ENCODE assay signal across 11 mouse cellular contexts in genomic region chr9:120893435-120893834, GRCm38 (mm10). TPM values are rescaled to one million over a fixed set of nuclear protein-coding genes. Genes with fewer than 3 reads are reported as not detected.
DNase-seq lines count a peak whose midpoint lies in the region; ATAC-seq lines count a peak whose summit lies in the region.
"Had no signal": no experiment of that assay in that cellular context is flagged by ENCODE, and none has a peak within 500 bp of the region (broad histone marks: within the 10 kb centered on the region; RNA-seq: fewer than 3 reads in every experiment).

No protein-coding gene starts in this region.

- no peak overlapping the region for H3K9ac ChIP-seq in midbrain, embryonic 14.5 days (replicated peaks; ENCODE audit: low read length)
- no peak overlapping the region for H3K9ac ChIP-seq in forebrain, embryonic 11.5 days (ENCODE audit: low read length)

- no peak overlapping the region for H3K27ac ChIP-seq in midbrain, embryonic 14.5 days (replicated peaks; ENCODE audit: low read depth, low read length)
- H3K27ac ChIP-seq in forebrain, embryonic 11.5 days (ENCODE audit: low read depth, low read length), result no peak overlapping the region

- H3K4me3 ChIP-seq in midbrain, embryonic 14.5 days (replicated peaks; ENCODE audit: low read depth, low read length), result no peak overlapping the region
- no peak overlapping the region for H3K4me3 ChIP-seq in forebrain, embryonic 11.5 days (ENCODE audit: low read depth, low read length)

- no peaks in the 10 kb centered on the region for H3K4me1 ChIP-seq in midbrain, embryonic 14.5 days (ENCODE audit: control insufficient read depth, insufficient read depth, low read length)
- no peaks in the 10 kb centered on the region for H3K4me1 ChIP-seq in forebrain, embryonic 11.5 days (replicated peaks; ENCODE audit: control insufficient read depth, insufficient read depth, low read length)

- DNase-seq in adrenal gland, adult 2 months, result peak; percentile 9
- DNase-seq in adrenal gland, postnatal 4 days (ENCODE audit: low spot score in 2 of 2), result no peak
- DNase-seq in kidney, postnatal 36 days, result peak; percentile 21 to 58
- DNase-seq in lung, postnatal 4 days, result peak; percentile 57 to 59
- no peak for DNase-seq in midbrain, embryonic 14.5 days
- no peak for DNase-seq in forebrain, embryonic 11.5 days (ENCODE audit: low spot score)
- no peak for DNase-seq in cerebellum, adult 9-10 months
- DNase-seq: adrenal gland, postnatal 25 days; heart, postnatal 36 days; right cerebral cortex, postnatal 4 days had no signal

- no peaks in the 10 kb centered on the region for H3K36me3 ChIP-seq in midbrain, embryonic 14.5 days (ENCODE audit: control insufficient read depth, insufficient read depth, low read length)
- no peaks in the 10 kb centered on the region for H3K36me3 ChIP-seq in forebrain, embryonic 11.5 days (ENCODE audit: control insufficient read depth, insufficient read depth, low read length)

- WGBS in midbrain, embryonic 14.5 days, result 91% methylated on average over 11 of the region's 11 CpGs
- WGBS in forebrain, embryonic 11.5 days, result 92% methylated on average over 11 of the region's 11 CpGs

- peak; percentile 21 to 34; a peak in 1 of 4 replicates for ATAC-seq in hematopoietic stem cell, adult 5-6 weeks (replicated peaks in 1 of 2; ENCODE audit: insufficient read depth in 1 of 2, low FRiP score in 2 of 2, low TSS enrichment in 1 of 2, low read depth in 1 of 2, poor library complexity in 2 of 2, severe bottlenecking in 2 of 2)
- no peak for ATAC-seq in midbrain, embryonic 14.5 days (ENCODE audit: low FRiP score, low TSS enrichment)
- no peak for ATAC-seq in forebrain, embryonic 11.5 days (replicated peaks; ENCODE audit: low FRiP score)

- no peak overlapping the region for H3K4me2 ChIP-seq in midbrain, embryonic 14.5 days (ENCODE audit: low read length)
- H3K4me2 ChIP-seq in forebrain, embryonic 11.5 days (ENCODE audit: low read depth, low read length, severe bottlenecking), result no peak overlapping the region

- no peaks in the 10 kb centered on the region for H3K27me3 ChIP-seq in midbrain, embryonic 14.5 days (ENCODE audit: control insufficient read depth, insufficient read depth, low read length)
- no peaks in the 10 kb centered on the region for H3K27me3 ChIP-seq in forebrain, embryonic 11.5 days (ENCODE audit: control insufficient read depth, insufficient read depth, low read length)

- no peaks in the 10 kb centered on the region for H3K9me3 ChIP-seq in midbrain, embryonic 14.5 days (ENCODE audit: control insufficient read depth, low read length)
- H3K9me3 ChIP-seq in forebrain, embryonic 11.5 days (ENCODE audit: control insufficient read depth, low read length), result no peaks in the 10 kb centered on the region

RNA-seq across cellular contexts. Expression of gene Ctnnb1, which starts 35.6 kb away (rescaled TPM):
- total RNA-seq in adrenal gland, adult 2 months (2021), result 100 to 1,000 TPM; 723 to 888 TPM
- polyA plus RNA-seq in adrenal gland, adult 2 months (2012; rRNA removed), result 78.3 and 197 TPM in 2 replicates
- total RNA-seq in adrenal gland, postnatal 4 days (2021), result 100 to 1,000 TPM; 718 to 723 TPM
- 543 and 564 TPM in 2 replicates for total RNA-seq in hematopoietic stem cell, adult 5-6 weeks (2017)
- polyA plus RNA-seq in midbrain, embryonic 14.5 days (2014; fragmentation: Nextera tagmentation; extraction: Ambion mirVana), result 484 and 702 TPM in 2 replicates
- 861 and 912 TPM in 2 replicates for polyA plus RNA-seq in forebrain, embryonic 11.5 days (2014; fragmentation: Nextera tagmentation; extraction: Ambion mirVana)

Comparison
In these comparisons a context has a peak if more than half of its experiments do, and no peak if none do; other contexts are left out.
1. DNase-seq: peak in adrenal gland, adult 2 months (single experiment), kidney, postnatal 36 days (2 of 2) and lung, postnatal 4 days (2 of 2); none in adrenal gland, postnatal 4 days (0 of 2), midbrain, embryonic 14.5 days (single experiment), forebrain, embryonic 11.5 days (single experiment) and cerebellum, adult 9-10 months (single experiment).
2. ATAC-seq: peak in hematopoietic stem cell, adult 5-6 weeks (2 of 2); none in midbrain, embryonic 14.5 days (single experiment) and forebrain, embryonic 11.5 days (single experiment).